Mouse (Mus musculus): ENCODE results near the gene Nfkb1.

- TF ChIP-seq CTCF (IDR thresholded peaks at IDR 0.05) (no peak), EP300 (IDR thresholded peaks at IDR 0.05) (no peak)
Observed at GRCm38 (mm10) chr3:135604626-135605417, 86.5 kb downstream of the Nfkb1 start.
